32 mouse cellular contexts compared by ENCODE assay signal in the genomic region with DNA sequence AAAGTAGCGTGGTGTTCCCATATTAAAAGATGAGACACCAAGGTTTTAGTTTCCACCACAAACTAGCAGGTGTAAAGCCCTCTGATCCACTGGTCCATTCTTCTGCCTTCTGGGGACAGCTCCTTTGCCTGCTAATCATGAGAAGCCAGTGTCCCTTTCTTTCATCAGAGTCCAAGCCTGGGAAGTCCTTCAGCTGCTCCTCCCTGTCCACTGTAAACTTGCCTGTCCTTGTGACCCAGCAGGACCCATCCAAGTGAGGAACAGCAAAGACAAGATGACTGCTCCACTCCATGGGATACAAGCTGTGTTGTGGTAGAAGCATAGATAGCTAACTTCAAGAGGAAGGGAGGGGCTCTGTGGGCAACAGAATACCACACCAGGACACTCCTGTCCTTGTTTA.
"Had no signal": no experiment of that assay in that cellular context is flagged by ENCODE, and none has a peak within 500 bp of the region (broad histone marks: within the 10 kb centered on the region; RNA-seq: fewer than 3 reads in every experiment).

No protein-coding gene starts in this region.

- H3K9me3 ChIP-seq: limb, embryonic 10.5 days; limb, embryonic 12.5 days; limb, embryonic 13.5 days; limb, embryonic 15.5 days; liver, embryonic 12.5 days; liver, embryonic 13.5 days; liver, embryonic 15.5 days; lung, embryonic 15.5 days; megakaryocyte, embryonic 14.5 days; midbrain, embryonic 10.5 days; midbrain, embryonic 12.5 days; midbrain, embryonic 13.5 days; midbrain, embryonic 15.5 days; neural tube, embryonic 12.5 days had no signal

- ATAC-seq: liver, embryonic 12.5 days; liver, postnatal 0 days; lung, postnatal 0 days; midbrain, embryonic 13.5 days; midbrain, embryonic 15.5 days; midbrain, embryonic 16.5 days had no signal

- H3K9ac ChIP-seq: limb, embryonic 12.5 days; limb, embryonic 13.5 days; limb, embryonic 15.5 days; liver, embryonic 12.5 days; liver, embryonic 13.5 days; liver, embryonic 14.5 days; liver, embryonic 15.5 days; liver, postnatal 0 days; lung, embryonic 14.5 days; lung, embryonic 15.5 days; midbrain, embryonic 12.5 days; midbrain, embryonic 13.5 days; midbrain, embryonic 15.5 days; neural tube, embryonic 12.5 days had no signal

- H3K4me2 ChIP-seq: limb, embryonic 12.5 days; limb, embryonic 13.5 days; limb, embryonic 15.5 days; liver, embryonic 11.5 days; liver, embryonic 12.5 days; liver, embryonic 13.5 days; liver, embryonic 15.5 days; lung, embryonic 14.5 days; lung, embryonic 15.5 days; midbrain, embryonic 11.5 days; midbrain, embryonic 12.5 days; midbrain, embryonic 13.5 days; midbrain, embryonic 15.5 days; neural tube, embryonic 12.5 days had no signal

- H3K27ac ChIP-seq: left cerebral cortex, adult 2 months; limb, embryonic 10.5 days; limb, embryonic 12.5 days; limb, embryonic 13.5 days; limb, embryonic 15.5 days; liver, embryonic 12.5 days; liver, embryonic 13.5 days; liver, embryonic 14.5 days; liver, embryonic 15.5 days; lung, embryonic 15.5 days; macrophage; midbrain, embryonic 10.5 days; midbrain, embryonic 12.5 days; midbrain, embryonic 13.5 days; midbrain, embryonic 15.5 days; neural tube, embryonic 12.5 days had no signal

- H3K27me3 ChIP-seq: limb, embryonic 12.5 days; limb, embryonic 13.5 days; limb, embryonic 15.5 days; liver, embryonic 12.5 days; liver, embryonic 13.5 days; liver, embryonic 15.5 days; lung, embryonic 15.5 days; megakaryocyte, embryonic 14.5 days; midbrain, embryonic 12.5 days; midbrain, embryonic 13.5 days; midbrain, embryonic 15.5 days; neural tube, embryonic 12.5 days had no signal

- H3K36me3 ChIP-seq: midbrain, embryonic 10.5 days; midbrain, embryonic 12.5 days; midbrain, embryonic 13.5 days; midbrain, embryonic 15.5 days; neural tube, embryonic 12.5 days had no signal

- H3K4me3 ChIP-seq: left cerebral cortex, adult 2 months; limb, embryonic 10.5 days; limb, embryonic 12.5 days; limb, embryonic 13.5 days; limb, embryonic 15.5 days; liver, embryonic 12.5 days; liver, embryonic 13.5 days; liver, embryonic 15.5 days; lung, embryonic 15.5 days; megakaryocyte, embryonic 14.5 days; midbrain, embryonic 10.5 days; midbrain, embryonic 12.5 days; midbrain, embryonic 13.5 days; midbrain, embryonic 15.5 days; neural tube, embryonic 12.5 days had no signal

- DNase-seq: left cerebral cortex, postnatal 4 days; liver; liver, embryonic 13.5 days; liver, postnatal 0 days; lung, adult 18-20 months; lung, adult 2 months; lung, embryonic 14.5 days; lung, postnatal 10 days; lung, postnatal 14 days; lung, postnatal 36 days; lung, postnatal 4 days; midbrain, embryonic 14.5 days had no signal

- H3K4me1 ChIP-seq: limb, embryonic 10.5 days; limb, embryonic 15.5 days; midbrain, embryonic 10.5 days; midbrain, embryonic 12.5 days; midbrain, embryonic 13.5 days; midbrain, embryonic 15.5 days; neural tube, embryonic 12.5 days had no signal
